Mouse (Mus musculus): ENCODE data around the gene Lrtm2.

GRCm38 (mm10) chr6:119347813-119348212 lies 17.2 kb upstream of the Lrtm2 start:
- TF ChIP-seq CTCF (IDR thresholded peaks at IDR 0.05), result no peak
- no peak for TF ChIP-seq EP300 (IDR thresholded peaks at IDR 0.05)
